Mouse (Mus musculus) embryonic fibroblast, embryonic 13.5 days (primary cell): ENCODE measurements around the gene Crygs.
"Not testable (repeated sequence)": the region's sequence is repeated elsewhere in the genome, so short reads cannot be mapped to it uniquely, and the experiment has no call there.

Experiments used
- CTCF ChIP-seq: IDR thresholded peaks from 2 replicates; pipeline ENCODE4 v1.5.1; 2011; ENCODE audit warnings: mild to moderate bottlenecking, control low read depth, low read length, moderate library complexity, borderline replicate concordance; ENCODE audit not compliant: insufficient read depth
- POLR2A ChIP-seq: IDR thresholded peaks from 2 replicates; pipeline ENCODE4 v1.6.1; 2011; ENCODE audit warnings: low read depth, mild to moderate bottlenecking, control low read depth, low read length, moderate library complexity

DNA sequence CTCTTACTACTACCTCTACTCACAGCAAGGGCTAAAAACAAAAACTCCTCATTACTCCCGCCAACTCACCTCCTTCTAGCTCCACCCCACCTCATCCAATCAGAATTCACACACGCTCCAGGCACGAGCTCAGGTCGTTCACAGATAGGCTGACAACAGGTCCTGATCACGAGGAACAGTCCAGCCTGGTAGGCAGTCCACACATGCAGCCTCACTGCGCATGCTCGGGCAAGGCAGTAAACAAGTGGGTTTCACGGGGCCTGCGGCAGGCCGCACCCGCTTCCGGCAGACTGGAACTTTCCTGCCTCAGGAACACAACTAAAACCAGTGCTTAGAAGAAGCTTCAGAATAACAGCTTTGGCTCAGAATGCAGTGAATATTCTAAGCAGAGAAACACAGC lies 33.1 kb downstream of the Crygs start:
- TF ChIP-seq POLR2A, CTCF: not testable (repeated sequence)
